Mouse (Mus musculus): ENCODE data around the gene Mreg. TPM values are rescaled to one million over a fixed set of nuclear protein-coding genes. Genes with fewer than 3 reads are reported as not detected.

The Mreg gene
- total and polyA plus RNA-seq, 2 experiments from 2014 or later, result 2.3 to 2.4 TPM

- ATAC-seq (ENCODE audit: low FRiP score), result peak; percentile 72; the same call in 1 of the 2 replicates
- 4% methylated on average over 11 of the region's 11 CpGs for WGBS
- peak overlapping the region; percentile 29; the same call in 1 of the 2 replicates for H3K4me3 ChIP-seq (ENCODE audit: low read depth, low read length)
- no peaks in the 10 kb centered on the region for H3K36me3 ChIP-seq (ENCODE audit: insufficient read depth, low read length)
- H3K9me3 ChIP-seq (ENCODE audit: low read length), result no peaks in the 10 kb centered on the region
- H3K9ac ChIP-seq (replicated peaks; ENCODE audit: low read length, poor library complexity, severe bottlenecking), result 0 out of 2 replicates have a peak overlapping the region, but pooled peaks have one; percentile 46
- H3K4me1 ChIP-seq (ENCODE audit: insufficient read depth, low read length), result no peaks in the 10 kb centered on the region
- no peak overlapping the region for H3K27ac ChIP-seq (ENCODE audit: low read depth, low read length)
- TF ChIP-seq CTCF (IDR thresholded peaks at IDR 0.05), result peak; percentile 95
- H3K27me3 ChIP-seq (ENCODE audit: insufficient read depth, low read length), result no peaks in the 10 kb centered on the region
- H3K4me2 ChIP-seq (ENCODE audit: low read depth, low read length, poor library complexity, severe bottlenecking), result peak overlapping the region; percentile 54
- peak; percentile 87 for DNase-seq (ENCODE audit: low spot score)
Measured at GRCm38 (mm10) chr1:72141893-72142480, 70.1 kb downstream of the Mreg start.

DNA sequence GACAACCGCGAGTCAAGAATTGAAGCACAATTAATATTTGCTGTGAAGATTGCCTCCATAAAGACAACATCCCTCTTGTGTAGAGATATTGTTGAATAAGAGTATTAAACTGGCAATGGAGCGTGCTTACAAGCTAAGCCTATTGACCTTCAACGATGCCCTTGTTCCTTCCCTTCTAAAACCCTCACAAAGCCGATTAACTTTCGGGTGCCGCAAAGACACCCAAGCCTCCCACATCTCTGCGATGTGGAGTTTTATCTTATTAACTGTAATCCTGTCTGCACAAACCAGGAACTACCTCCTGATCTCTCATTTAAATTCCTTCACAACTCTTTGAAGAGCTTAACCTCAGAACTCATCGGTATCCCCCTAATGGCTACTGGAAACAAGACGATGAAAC, 76.0 kb downstream of the Mreg start:
- H3K9ac ChIP-seq (replicated peaks; ENCODE audit: low read length, poor library complexity, severe bottlenecking), result no peak overlapping the region
- TF ChIP-seq CTCF (IDR thresholded peaks at IDR 0.05), result no peak
- H3K36me3 ChIP-seq (ENCODE audit: insufficient read depth, low read length), result no peaks in the 10 kb centered on the region
- no peaks in the 10 kb centered on the region for H3K4me1 ChIP-seq (ENCODE audit: insufficient read depth, low read length)
- no peak overlapping the region for H3K27ac ChIP-seq (ENCODE audit: low read depth, low read length)
- no peaks in the 10 kb centered on the region for H3K9me3 ChIP-seq (ENCODE audit: low read length)
- ATAC-seq (ENCODE audit: low FRiP score) (no peak), DNase-seq (ENCODE audit: low spot score) (no peak)
- 85% methylated on average over 10 of the region's 10 CpGs for WGBS
- H3K4me2 ChIP-seq (ENCODE audit: low read depth, low read length, poor library complexity, severe bottlenecking), result no peak overlapping the region
- no peak overlapping the region for H3K4me3 ChIP-seq (ENCODE audit: low read depth, low read length)
- no peaks in the 10 kb centered on the region for H3K27me3 ChIP-seq (ENCODE audit: insufficient read depth, low read length)

DNA sequence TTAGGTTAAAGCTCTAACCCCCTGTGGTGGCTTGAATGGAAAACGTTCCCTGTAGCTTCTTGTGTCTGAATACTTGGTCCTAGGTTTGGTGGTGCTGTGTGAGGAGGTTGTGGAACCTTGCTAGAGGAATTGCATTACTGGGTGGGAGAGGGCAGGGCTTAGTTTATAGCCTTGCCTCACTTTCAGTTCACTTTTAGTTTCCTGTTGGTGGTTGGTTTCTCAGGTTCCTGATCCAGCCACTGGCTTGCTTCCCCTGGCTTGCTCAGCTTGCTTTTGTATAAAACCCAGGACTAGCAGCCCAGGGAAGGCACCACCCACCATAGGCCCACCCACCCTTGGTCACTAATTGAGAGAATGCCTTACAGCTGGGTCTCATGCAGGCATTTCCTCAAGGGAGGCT, 77.6 kb downstream of the Mreg start:
- H3K9me3 ChIP-seq (ENCODE audit: low read length), result no peaks in the 10 kb centered on the region
- H3K4me3 ChIP-seq (ENCODE audit: low read depth, low read length), result no peak overlapping the region
- H3K27me3 ChIP-seq (ENCODE audit: insufficient read depth, low read length), result no peaks in the 10 kb centered on the region
- ATAC-seq (ENCODE audit: low FRiP score) (no peak), DNase-seq (ENCODE audit: low spot score) (no peak)
- H3K27ac ChIP-seq (ENCODE audit: low read depth, low read length), result no peak overlapping the region
- no peak overlapping the region for H3K4me2 ChIP-seq (ENCODE audit: low read depth, low read length, poor library complexity, severe bottlenecking)
- no peak for TF ChIP-seq CTCF (IDR thresholded peaks at IDR 0.05)
- H3K36me3 ChIP-seq (ENCODE audit: insufficient read depth, low read length), result no peaks in the 10 kb centered on the region
- no peaks in the 10 kb centered on the region for H3K4me1 ChIP-seq (ENCODE audit: insufficient read depth, low read length)
- 56% methylated on average over 1 of the region's 1 CpGs for WGBS
- no peak overlapping the region for H3K9ac ChIP-seq (replicated peaks; ENCODE audit: low read length, poor library complexity, severe bottlenecking)

GRCm38 (mm10) chr1:72123434-72124297, 88.4 kb downstream of the Mreg start:
- no peaks in the 10 kb centered on the region for H3K4me1 ChIP-seq (ENCODE audit: insufficient read depth, low read length)
- H3K27me3 ChIP-seq (ENCODE audit: insufficient read depth, low read length), result no peaks in the 10 kb centered on the region
- peak; percentile 92 for DNase-seq (ENCODE audit: low spot score)
- no peaks in the 10 kb centered on the region for H3K9me3 ChIP-seq (ENCODE audit: low read length)
- no peak overlapping the region for H3K27ac ChIP-seq (ENCODE audit: low read depth, low read length)
- H3K9ac ChIP-seq (replicated peaks; ENCODE audit: low read length, poor library complexity, severe bottlenecking), result no peak overlapping the region
- no peaks in the 10 kb centered on the region for H3K36me3 ChIP-seq (ENCODE audit: insufficient read depth, low read length)
- peak; percentile 97 for TF ChIP-seq CTCF (IDR thresholded peaks at IDR 0.05)
- WGBS, result 20% methylated on average over 23 of the region's 23 CpGs
- peak; percentile 78 for ATAC-seq (ENCODE audit: low FRiP score)
- H3K4me3 ChIP-seq (ENCODE audit: low read depth, low read length), result peak overlapping the region; percentile 18; the same call in 1 of the 2 replicates
- H3K4me2 ChIP-seq (ENCODE audit: low read depth, low read length, poor library complexity, severe bottlenecking), result peak overlapping the region; percentile 35

DNA sequence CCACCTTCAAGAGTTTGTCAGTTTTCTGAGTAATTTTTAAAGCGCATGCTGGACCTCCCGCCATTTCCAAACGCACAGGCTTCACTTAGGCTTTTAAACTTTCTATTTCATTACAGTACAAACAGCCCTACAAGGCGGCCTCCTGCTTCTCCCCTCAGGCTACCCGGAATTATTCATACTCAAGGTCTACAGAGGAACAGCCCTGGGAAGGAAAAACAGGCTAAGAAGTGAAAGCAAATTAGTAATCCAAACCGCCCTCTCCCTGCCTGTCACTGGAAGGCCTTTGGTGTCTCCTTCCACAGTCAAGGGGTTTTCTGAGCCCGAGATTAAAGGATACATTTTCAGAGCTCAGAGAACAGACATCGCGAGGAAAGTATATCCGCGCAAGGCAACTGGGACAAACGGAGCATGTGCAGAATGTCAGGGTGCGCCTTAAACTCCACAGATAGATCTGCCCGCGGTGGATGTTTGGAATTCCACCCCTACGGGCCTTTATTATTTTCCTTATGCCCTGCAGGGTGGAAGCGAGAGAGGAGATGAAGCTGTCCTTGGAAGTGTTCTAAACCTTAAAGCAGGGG, 90.4 kb downstream of the Mreg start:
- Histone ChIP-seq H3K9ac (replicated peaks; ENCODE audit: low read length, poor library complexity, severe bottlenecking) (no peak overlapping the region), H3K27ac (ENCODE audit: low read depth, low read length) (no peak overlapping the region), H3K9me3 (ENCODE audit: low read length) (no peaks in the 10 kb centered on the region), H3K36me3 (ENCODE audit: insufficient read depth, low read length) (no peaks in the 10 kb centered on the region), H3K4me1 (ENCODE audit: insufficient read depth, low read length) (no peaks in the 10 kb centered on the region), H3K4me3 (ENCODE audit: low read depth, low read length) (no peak overlapping the region), H3K27me3 (ENCODE audit: insufficient read depth, low read length) (no peaks in the 10 kb centered on the region), H3K4me2 (ENCODE audit: low read depth, low read length, poor library complexity, severe bottlenecking) (peak overlapping the region; percentile 2; the same call in 1 of the 2 replicates)
- 61% methylated on average over 17 of the region's 17 CpGs for WGBS
- DNase-seq (ENCODE audit: low spot score), result no peak
- ATAC-seq (ENCODE audit: low FRiP score), result no peak
- TF ChIP-seq CTCF (IDR thresholded peaks at IDR 0.05), result no peak

DNA sequence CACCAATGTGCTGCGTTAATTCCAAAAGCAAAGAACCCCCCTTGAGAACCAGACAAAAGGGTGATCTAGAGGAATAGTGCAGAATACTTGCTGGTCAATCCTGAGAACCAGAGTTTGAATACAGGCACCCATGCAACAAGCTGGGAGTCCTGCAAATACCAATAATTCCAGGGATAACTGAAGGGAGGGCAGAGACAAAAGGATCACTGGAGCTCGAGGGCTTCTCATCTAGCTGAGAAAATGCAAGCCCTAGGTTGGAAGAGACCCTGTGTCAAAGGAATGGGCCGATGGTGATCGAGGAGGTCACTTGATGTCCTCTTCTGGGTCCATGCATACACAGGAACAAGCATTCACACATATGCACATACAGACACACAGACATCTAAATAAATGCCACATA, 92.1 kb downstream of the Mreg start:
- no peak overlapping the region for H3K4me2 ChIP-seq (ENCODE audit: low read depth, low read length, poor library complexity, severe bottlenecking)
- ATAC-seq (ENCODE audit: low FRiP score), result no peak
- H3K4me1 ChIP-seq (ENCODE audit: insufficient read depth, low read length), result no peaks in the 10 kb centered on the region
- no peak overlapping the region for H3K9ac ChIP-seq (replicated peaks; ENCODE audit: low read length, poor library complexity, severe bottlenecking)
- no peak for TF ChIP-seq CTCF (IDR thresholded peaks at IDR 0.05)
- H3K4me3 ChIP-seq (ENCODE audit: low read depth, low read length), result no peak overlapping the region
- 72% methylated on average over 4 of the region's 4 CpGs for WGBS
- no peaks in the 10 kb centered on the region for H3K27me3 ChIP-seq (ENCODE audit: insufficient read depth, low read length)
- no peaks in the 10 kb centered on the region for H3K36me3 ChIP-seq (ENCODE audit: insufficient read depth, low read length)
- H3K27ac ChIP-seq (ENCODE audit: low read depth, low read length), result no peak overlapping the region
- H3K9me3 ChIP-seq (ENCODE audit: low read length), result no peaks in the 10 kb centered on the region
- no peak for DNase-seq (ENCODE audit: low spot score)

All from midbrain, postnatal 0 days (tissue).